Mouse (Mus musculus) ES-Bruce4 (cell line): ENCODE results near the gene Fgfr2.

Experiments
- CTCF ChIP-seq: IDR thresholded peaks from one replicate; pipeline ENCODE4 v1.8.1; 2011; ENCODE audit warnings: low read depth, low read length
- EP300 ChIP-seq: IDR thresholded peaks from 2 replicates; pipeline ENCODE4 v1.6.1; 2011; ENCODE audit warnings: low read depth, low read length; ENCODE audit not compliant: insufficient read depth
- POLR2A ChIP-seq: IDR thresholded peaks from one replicate; pipeline ENCODE4 v1.8.1; 2011; ENCODE audit warnings: low read length; ENCODE audit not compliant: insufficient read depth

DNA sequence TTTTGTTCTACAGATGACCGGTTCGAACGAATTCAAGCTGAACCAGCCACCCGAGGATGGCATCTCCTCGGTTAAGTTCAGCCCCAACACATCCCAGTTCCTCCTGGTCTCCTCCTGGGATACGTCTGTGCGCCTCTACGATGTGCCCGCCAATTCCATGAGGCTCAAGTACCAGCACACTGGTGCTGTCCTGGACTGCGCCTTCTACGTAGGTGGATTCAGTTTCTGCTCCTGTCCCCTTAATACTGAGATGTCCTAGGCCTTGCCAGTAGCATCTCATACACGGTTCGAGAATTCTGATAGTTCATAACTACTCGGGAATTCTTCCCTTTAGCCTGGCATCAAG is 1562.5 kb downstream of the Fgfr2 start:
- TF ChIP-seq CTCF, result no peak
- TF ChIP-seq POLR2A, result no peak
- no peak for TF ChIP-seq EP300
